ENCODE assay signal across 17 mouse cellular contexts in the genomic region with DNA sequence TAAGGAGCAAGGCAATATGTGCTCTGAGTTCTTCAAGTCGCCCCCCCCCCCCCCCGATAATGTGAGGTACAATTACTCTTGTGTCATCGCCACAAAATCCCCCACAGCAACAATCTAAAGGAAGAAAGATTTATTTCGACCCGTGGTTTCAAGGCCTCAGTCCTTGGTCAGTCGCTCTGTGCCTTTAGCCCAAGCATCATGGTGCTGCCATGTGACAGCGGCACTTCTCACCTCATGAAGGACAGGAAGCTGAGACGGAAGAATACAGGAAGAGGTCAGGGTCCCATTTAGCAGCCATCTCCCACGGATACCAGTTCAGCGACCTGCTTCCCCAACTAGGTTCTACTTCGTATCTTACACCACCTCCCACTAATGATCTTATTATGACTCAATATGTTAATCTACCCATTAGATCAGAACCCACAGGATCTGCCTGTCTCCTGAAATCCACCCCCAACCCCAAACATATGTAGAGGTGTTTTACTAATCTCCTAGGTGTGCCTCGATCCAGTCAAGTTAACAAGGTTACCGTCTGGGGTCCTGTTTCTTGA. TPM values are rescaled to one million over a fixed set of nuclear protein-coding genes. Genes with fewer than 3 reads are reported as not detected.
A peak's percentile ranks its signal among the peaks of the same experiment; 100 is the strongest.
DNase-seq lines count a peak whose midpoint lies in the region; TF ChIP-seq lines count a peak whose summit lies in the region.
"Had no signal": no experiment of that assay in that cellular context is flagged by ENCODE, and none has a peak within 500 bp of the region (broad histone marks: within the 10 kb centered on the region; RNA-seq: fewer than 3 reads in every experiment).

No protein-coding gene starts in this region.

- DNase-seq in heart, adult 11 months = peak; percentile 58
- DNase-seq in heart, embryonic 10.5 days (ENCODE audit: low spot score) = no peak
- DNase-seq in ZHBTc4 (ENCODE audit: low read depth, low spot score) (peak; percentile 20), liver (no peak)
- no peak for DNase-seq in urinary bladder, postnatal 36 days (ENCODE audit: low spot score in 2 of 2)
- DNase-seq in left cerebral cortex, adult 8-10 months (ENCODE audit: low spot score in 2 of 2) = no peak
- DNase-seq: cerebellum, adult 11-12 months; cerebellum, adult 9-11 months; cerebellum, postnatal 36 days; forebrain, postnatal 0 days; gastrocnemius, adult 2 months; gastrocnemius, postnatal 25 days had no signal

- 83% methylated on average over 13 of the region's 13 CpGs for WGBS in heart, embryonic 10.5 days

- H3K27ac ChIP-seq in heart, embryonic 10.5 days = no peak overlapping the region
- H3K27ac ChIP-seq in ES-Bruce4 (ENCODE audit: insufficient read depth, low read length) = peak overlapping the region; percentile 82
- H3K27ac ChIP-seq: embryonic facial prominence, embryonic 13.5 days; forebrain, embryonic 13.5 days; gastrocnemius, adult 2 months; hindbrain, embryonic 13.5 days; hindbrain, postnatal 0 days had no signal

- TF ChIP-seq CTCF in ES-Bruce4 (IDR thresholded peaks at IDR 0.05; ENCODE audit: low read depth, low read length) = no peak

- peak overlapping the region; percentile 24; the same call in 1 of the 2 replicates for H3K9ac ChIP-seq in ES-Bruce4 (ENCODE audit: low read depth, poor library complexity, severe bottlenecking)
- H3K9ac ChIP-seq: embryonic facial prominence, embryonic 13.5 days; forebrain, embryonic 13.5 days; forebrain, postnatal 0 days; hindbrain, embryonic 13.5 days had no signal

- TF ChIP-seq POLR2A in ES-Bruce4 (IDR thresholded peaks at IDR 0.05; ENCODE audit: insufficient read depth, low read length) = no peak

- no peak for TF ChIP-seq EP300 in ES-Bruce4 (IDR thresholded peaks at IDR 0.05; ENCODE audit: insufficient read depth, low read depth, low read length)

- no peaks in the 10 kb centered on the region for H3K9me3 ChIP-seq in heart, embryonic 10.5 days
- H3K9me3 ChIP-seq in ES-Bruce4 (replicated peaks; ENCODE audit: control insufficient read depth, insufficient read depth, low read length, poor library complexity, severe bottlenecking) = no peaks in the 10 kb centered on the region
- H3K9me3 ChIP-seq: embryonic facial prominence, embryonic 13.5 days; forebrain, embryonic 13.5 days; hindbrain, embryonic 13.5 days had no signal

- H3K36me3 ChIP-seq in heart, embryonic 10.5 days = 0 out of 2 replicates have a peak, but pooled peaks cover 3% of the 10 kb centered on the region
- H3K36me3 ChIP-seq in ES-Bruce4 (ENCODE audit: control insufficient read depth, insufficient read depth, low read length, poor library complexity, severe bottlenecking) = no peaks in the 10 kb centered on the region
- H3K36me3 ChIP-seq: embryonic facial prominence, embryonic 13.5 days had no signal

- no peak overlapping the region for H3K4me3 ChIP-seq in heart, embryonic 10.5 days
- no peak overlapping the region for H3K4me3 ChIP-seq in ES-Bruce4 (ENCODE audit: low read depth, low read length)
- H3K4me3 ChIP-seq: embryonic facial prominence, embryonic 13.5 days; forebrain, embryonic 13.5 days; gastrocnemius, adult 2 months; hindbrain, embryonic 13.5 days had no signal

- H3K4me1 ChIP-seq in heart, embryonic 10.5 days = no peaks in the 10 kb centered on the region
- H3K4me1 ChIP-seq in ES-Bruce4 (ENCODE audit: control insufficient read depth, insufficient read depth, low read length) = peaks cover 9% of the 10 kb centered on the region
- H3K4me1 ChIP-seq: embryonic facial prominence, embryonic 13.5 days had no signal

- H3K27me3 ChIP-seq in heart, embryonic 10.5 days (ENCODE audit: insufficient read depth, poor library complexity, severe bottlenecking) = no peaks in the 10 kb centered on the region
- no peaks in the 10 kb centered on the region for H3K27me3 ChIP-seq in ES-Bruce4 (ENCODE audit: control insufficient read depth, insufficient read depth, low read length, poor library complexity, severe bottlenecking)
- H3K27me3 ChIP-seq: embryonic facial prominence, embryonic 13.5 days; forebrain, embryonic 13.5 days had no signal

RNA-seq across cellular contexts. Expression of a gene that starts 28.4 kb away (rescaled TPM):
- 13.1 and 13.3 TPM in 2 replicates for polyA plus RNA-seq in heart, embryonic 10.5 days (2016; fragmentation: Nextera tagmentation; extraction: Ambion mirVana)
- polyA plus RNA-seq in ES-Bruce4 (2011; ENCODE audit: insufficient read depth, insufficient read length, low read depth, missing spikeins) = 27.5 and 30.5 TPM in 2 replicates
- 10 to 100 TPM; 21.9 to 25.0 (median 23.4) TPM for total RNA-seq in left cerebral cortex, adult 8-10 months (2022)

RNA-seq across cellular contexts. Expression of a gene that starts 28.5 kb away (rescaled TPM):
- polyA plus RNA-seq in heart, embryonic 10.5 days (2016; fragmentation: Nextera tagmentation; extraction: Ambion mirVana) = 13.5 and 16.6 TPM in 2 replicates
- 27.2 and 30.5 TPM in 2 replicates for polyA plus RNA-seq in ES-Bruce4 (2011; ENCODE audit: insufficient read depth, insufficient read length, low read depth, missing spikeins)
- total RNA-seq in left cerebral cortex, adult 8-10 months (2022) = 1 to 10 TPM; 7.5 to 8.5 (median 8.0) TPM

Comparison
In these comparisons a context has a peak if more than half of its experiments do, and no peak if none do; other contexts are left out.
1. DNase-seq: peak in heart, adult 11 months (single experiment) and ZHBTc4 (single experiment); none in heart, embryonic 10.5 days (single experiment), liver (single experiment), urinary bladder, postnatal 36 days (0 of 2) and left cerebral cortex, adult 8-10 months (0 of 2).